Mouse (Mus musculus) midbrain, embryonic 11.5 days (tissue): ENCODE measurements around the gene Per3. TPM values are rescaled to one million over a fixed set of nuclear protein-coding genes. Genes with fewer than 3 reads are reported as not detected.
"Not testable (repeated sequence)": the region's sequence is repeated elsewhere in the genome, so short reads cannot be mapped to it uniquely, and the experiment has no call there.

Experiments used
- ATAC-seq: fragments of 200-750 bp; cut with Nextera tagmentation; 2 replicates; pipeline ENCODE4 v1.8.0; 2017; ENCODE audit warnings: moderate TSS enrichment, moderate library complexity; ENCODE audit not compliant: low FRiP score
- DNase-seq: peaks from one replicate; pipeline ENCODE4 v3.0.0; 2015; ENCODE audit warnings: low spot score; ENCODE audit errors: missing footprints
- H3K27ac ChIP-seq: fragments of 300-500 bp; sonication (generic); 2 replicates; pipeline ENCODE4 v1.5.1; 2014; ENCODE audit warnings: low read depth, low read length
- H3K27me3 ChIP-seq: fragments of 300-500 bp; sonication (generic); 2 replicates; pipeline ENCODE4 v1.6.1; 2014; ENCODE audit warnings: mild to moderate bottlenecking, low read length, moderate library complexity, mixed read lengths; ENCODE audit not compliant: control insufficient read depth, insufficient read depth
- H3K36me3 ChIP-seq: fragments of 300-500 bp; sonication (generic); 2 replicates; pipeline ENCODE4 v1.6.1; 2014; ENCODE audit warnings: mild to moderate bottlenecking, low read length, moderate library complexity, mixed read lengths; ENCODE audit not compliant: control insufficient read depth, insufficient read depth
- H3K4me1 ChIP-seq: fragments of 300-500 bp; sonication (generic); 2 replicates; pipeline ENCODE4 v1.6.1; 2014; ENCODE audit warnings: low read length; ENCODE audit not compliant: control insufficient read depth, insufficient read depth
- H3K4me2 ChIP-seq: fragments of 300-500 bp; sonication (generic); 2 replicates; pipeline ENCODE4 v1.6.1; 2014; ENCODE audit warnings: mild to moderate bottlenecking, moderate library complexity
- H3K4me3 ChIP-seq: fragments of 300-500 bp; sonication (generic); 2 replicates; pipeline ENCODE4 v1.5.1; 2014; ENCODE audit warnings: low read depth, low read length
- H3K9ac ChIP-seq: fragments of 300-500 bp; sonication (generic); 2 replicates; pipeline ENCODE4 v1.6.1; 2014; ENCODE audit warnings: low read length
- H3K9me3 ChIP-seq: fragments of 300-500 bp; sonication (generic); 2 replicates; pipeline ENCODE4 v1.6.1; 2016; ENCODE audit warnings: low read length; ENCODE audit not compliant: control insufficient read depth
- WGBS: fragments of 180-500 bp; shearing (Covaris S2); extraction: QIAGEN DNeasy Blood & Tissue Kit; methylation state at CpG from one replicate; pipeline ENCODE4 v1.1.7; 2014; 5-methylcytosine and 5-hydroxymethylcytosine counted together
- polyA plus RNA-seq: library from polyadenylated mRNA; unstranded; fragments of >200 nt; fragmentation: Nextera tagmentation; extraction: Ambion mirVana; gene quantifications from 2 replicates; pipeline ENCODE4 v1.2.1, GENCODE M21; 2014

Per3 gene
- polyA plus RNA-seq, 1 experiment from 2014 or later = 3.9 TPM

DNA sequence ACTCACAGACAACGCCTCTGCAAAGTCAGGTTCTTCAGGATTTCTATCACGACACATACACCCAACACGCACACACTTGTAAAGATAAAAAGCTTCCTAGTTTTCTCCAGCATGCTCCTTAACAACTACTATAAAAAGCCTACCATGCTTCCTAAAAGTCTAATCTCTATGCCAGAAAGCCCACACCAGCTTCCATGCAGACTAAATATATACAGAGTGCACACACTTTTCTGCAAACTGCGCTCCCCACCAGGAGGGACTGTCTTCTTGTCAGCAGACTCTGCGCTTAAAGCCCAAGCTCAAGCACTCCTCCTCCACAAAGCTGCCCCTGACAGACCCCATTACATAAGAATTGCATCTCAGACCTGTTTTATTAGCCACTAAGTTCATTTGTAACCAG lies 3.0 kb downstream of the Per3 start:
- no peaks in the 10 kb centered on the region for H3K27me3 ChIP-seq
- no peak overlapping the region for H3K4me2 ChIP-seq
- no peak for DNase-seq
- H3K36me3 ChIP-seq = no peaks in the 10 kb centered on the region; the same call in 1 of the 2 replicates
- 93% methylated on average over 5 of the region's 5 CpGs for WGBS
- no peak overlapping the region for H3K27ac ChIP-seq
- peaks cover 8% of the 10 kb centered on the region; the same call in 1 of the 2 replicates for H3K4me1 ChIP-seq
- no peak overlapping the region for H3K4me3 ChIP-seq
- no peak for ATAC-seq
- H3K9ac ChIP-seq = no peak overlapping the region
- no peaks in the 10 kb centered on the region for H3K9me3 ChIP-seq

DNA sequence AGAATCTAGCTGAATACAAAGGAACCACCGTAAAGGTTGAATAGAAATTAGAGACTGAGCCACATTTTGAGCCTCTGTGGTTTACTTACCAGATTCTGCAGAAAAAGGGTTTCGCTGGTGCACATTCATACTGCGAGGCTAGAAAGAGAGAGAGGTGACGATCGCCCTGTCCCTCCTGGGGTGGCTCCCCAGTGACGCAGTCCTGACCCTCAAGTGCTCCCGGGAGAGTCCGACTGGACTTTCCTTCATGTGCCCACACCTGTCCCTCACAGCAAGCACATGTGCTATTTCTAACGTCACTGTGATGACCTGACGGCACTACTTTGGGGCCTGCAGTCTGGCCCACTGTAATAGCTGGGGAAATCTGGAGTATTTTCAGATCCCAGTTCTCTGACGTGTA lies 6.7 kb downstream of the Per3 start:
- ATAC-seq (no peak), DNase-seq (no peak)
- H3K4me3 ChIP-seq = no peak overlapping the region
- H3K27me3 ChIP-seq = no peaks in the 10 kb centered on the region
- no peaks in the 10 kb centered on the region for H3K4me1 ChIP-seq
- no peaks in the 10 kb centered on the region for H3K9me3 ChIP-seq
- no peaks in the 10 kb centered on the region for H3K36me3 ChIP-seq
- H3K4me2 ChIP-seq = no peak overlapping the region
- WGBS = 91% methylated on average over 11 of the region's 11 CpGs
- no peak overlapping the region for H3K9ac ChIP-seq
- H3K27ac ChIP-seq = no peak overlapping the region

DNA sequence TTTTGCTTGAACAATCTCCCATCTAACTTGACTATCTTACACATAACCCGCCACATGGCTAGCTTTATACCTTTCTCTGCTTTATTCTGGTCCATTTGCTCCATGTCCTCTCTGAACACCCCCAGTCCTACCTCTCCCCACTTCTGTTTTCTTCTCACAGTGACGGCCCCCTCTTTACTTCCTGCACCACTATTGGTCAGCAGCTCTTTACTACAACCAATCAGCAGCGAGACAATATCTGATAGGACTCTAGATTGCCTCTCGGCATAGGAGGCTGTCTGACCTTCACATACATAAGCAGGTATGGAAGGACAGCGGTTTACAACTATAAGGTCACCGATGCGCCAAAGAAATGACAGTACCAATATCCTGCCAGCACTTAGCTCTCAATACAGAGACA lies 7.9 kb downstream of the Per3 start:
- Histone ChIP-seq H3K36me3 (no peaks in the 10 kb centered on the region), H3K4me2 (no peak overlapping the region), H3K9me3 (no peaks in the 10 kb centered on the region), H3K4me3 (no peak overlapping the region), H3K9ac (no peak overlapping the region), H3K27me3 (no peaks in the 10 kb centered on the region), H3K27ac (no peak overlapping the region), H3K4me1 (no peaks in the 10 kb centered on the region)
- ATAC-seq = no peak
- WGBS = 87% methylated on average over 7 of the region's 7 CpGs
- DNase-seq = no peak

DNA sequence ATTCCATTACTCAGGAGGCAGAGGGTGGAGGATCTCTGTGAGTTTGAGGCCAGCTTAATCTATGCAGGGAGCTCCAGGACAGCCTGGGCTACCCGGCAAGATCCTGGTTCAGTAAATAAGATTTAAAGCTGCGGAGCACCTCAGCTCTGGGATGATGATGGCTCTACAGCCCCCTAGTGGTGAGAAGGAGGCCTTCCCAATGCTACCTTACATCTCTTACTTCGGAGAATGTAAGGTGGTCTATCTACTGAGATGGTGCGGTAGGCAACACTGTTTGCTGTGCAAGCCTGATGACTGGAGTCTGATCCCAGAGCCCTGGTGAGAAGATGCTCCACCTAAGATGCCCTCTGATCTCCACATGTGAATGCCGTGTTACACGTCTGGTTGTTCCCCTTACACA lies 17.5 kb downstream of the Per3 start:
- Histone ChIP-seq H3K9me3 (no peaks in the 10 kb centered on the region), H3K4me1 (no peaks in the 10 kb centered on the region), H3K4me3 (no peak overlapping the region), H3K27ac (no peak overlapping the region), H3K9ac (no peak overlapping the region), H3K36me3 (no peaks in the 10 kb centered on the region), H3K4me2 (no peak overlapping the region), H3K27me3 (no peaks in the 10 kb centered on the region)
- peak; percentile 48; the same call in 1 of the 2 replicates for ATAC-seq
- 56% methylated on average over 6 of the region's 6 CpGs for WGBS
- peak; percentile 81 for DNase-seq

DNA sequence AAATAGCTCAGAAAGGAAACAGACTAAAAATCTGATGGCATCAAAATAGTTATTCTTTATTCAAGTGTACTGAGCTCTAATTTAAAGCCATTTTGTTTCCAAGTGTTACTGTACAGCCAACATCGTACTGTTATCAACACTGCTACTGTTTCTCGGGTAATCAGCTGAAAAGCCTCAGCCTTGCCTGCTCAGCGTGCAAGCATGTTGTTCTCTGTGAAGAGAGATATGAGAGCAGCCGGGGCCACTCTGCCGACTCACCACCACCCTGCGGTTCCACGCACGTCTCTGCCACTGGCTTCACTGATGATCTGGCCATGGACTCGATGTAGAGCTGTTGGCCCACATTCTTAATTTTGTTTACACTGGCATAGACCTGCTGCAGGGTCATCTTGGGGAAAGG lies 20.3 kb downstream of the Per3 start:
- no peak for ATAC-seq

DNA sequence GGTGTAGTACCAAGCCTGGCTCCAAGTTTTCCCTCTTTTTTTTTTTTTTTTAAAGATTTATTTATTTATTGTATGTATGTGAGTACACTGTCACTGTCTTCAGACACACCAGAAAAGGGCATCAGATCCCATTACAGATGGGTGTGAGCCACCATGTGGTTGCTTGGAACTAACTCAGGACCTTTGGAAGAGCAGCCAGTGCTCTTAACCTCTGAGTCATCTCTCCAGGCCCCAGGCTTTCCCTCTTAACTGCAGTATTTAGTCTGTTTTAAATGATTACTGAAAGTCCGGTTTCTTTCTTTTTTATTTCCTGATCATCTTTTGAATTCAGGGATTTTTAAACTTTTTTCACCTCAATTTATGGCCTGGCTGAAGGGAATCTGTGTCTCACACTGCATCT lies 27.1 kb downstream of the Per3 start:
- not testable (repeated sequence) for H3K36me3 ChIP-seq, H3K4me2 ChIP-seq, H3K27me3 ChIP-seq, H3K9ac ChIP-seq, H3K27ac ChIP-seq, DNase-seq, H3K4me1 ChIP-seq, H3K9me3 ChIP-seq, ATAC-seq, H3K4me3 ChIP-seq
- 92% methylated on average over 1 of the region's 1 CpGs for WGBS

More for the DNA sequence above, 20.3 kb downstream of the Per3 start:
- H3K9me3 ChIP-seq = no peaks in the 10 kb centered on the region
- H3K27me3 ChIP-seq = no peaks in the 10 kb centered on the region
- no peak overlapping the region for H3K9ac ChIP-seq
- no peak for DNase-seq
- 86% methylated on average over 9 of the region's 9 CpGs for WGBS
- H3K4me3 ChIP-seq = no peak overlapping the region
- no peaks in the 10 kb centered on the region for H3K36me3 ChIP-seq
- H3K4me1 ChIP-seq = no peaks in the 10 kb centered on the region
- H3K4me2 ChIP-seq = no peak overlapping the region
- H3K27ac ChIP-seq = no peak overlapping the region

DNA sequence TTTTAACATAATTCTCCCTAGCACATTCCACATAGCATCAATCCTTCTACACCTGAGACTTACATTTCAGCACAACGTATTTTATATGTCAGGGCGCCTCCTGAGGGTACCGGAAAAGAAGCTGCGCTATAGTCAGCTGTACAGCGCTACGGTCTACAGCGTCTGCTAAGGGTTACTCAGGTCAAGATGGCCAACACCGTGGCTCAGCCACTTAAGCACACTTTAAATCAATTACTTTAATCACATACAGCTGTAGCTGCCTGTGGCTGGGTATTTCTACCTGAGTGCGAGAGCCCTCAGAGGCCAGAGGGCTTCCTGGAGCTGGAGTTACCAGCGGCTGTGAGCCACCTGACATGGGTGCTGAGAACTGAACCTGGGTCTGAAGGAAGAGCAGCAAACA lies 28.5 kb downstream of the Per3 start:
- DNase-seq = no peak
- 83% methylated on average over 10 of the region's 10 CpGs for WGBS
- no peak overlapping the region for H3K27ac ChIP-seq
- H3K27me3 ChIP-seq = no peaks in the 10 kb centered on the region
- H3K36me3 ChIP-seq = no peaks in the 10 kb centered on the region
- H3K4me2 ChIP-seq = no peak overlapping the region
- no peaks in the 10 kb centered on the region for H3K9me3 ChIP-seq
- no peaks in the 10 kb centered on the region for H3K4me1 ChIP-seq
- no peak overlapping the region for H3K4me3 ChIP-seq
- H3K9ac ChIP-seq = no peak overlapping the region
- ATAC-seq = no peak

DNA sequence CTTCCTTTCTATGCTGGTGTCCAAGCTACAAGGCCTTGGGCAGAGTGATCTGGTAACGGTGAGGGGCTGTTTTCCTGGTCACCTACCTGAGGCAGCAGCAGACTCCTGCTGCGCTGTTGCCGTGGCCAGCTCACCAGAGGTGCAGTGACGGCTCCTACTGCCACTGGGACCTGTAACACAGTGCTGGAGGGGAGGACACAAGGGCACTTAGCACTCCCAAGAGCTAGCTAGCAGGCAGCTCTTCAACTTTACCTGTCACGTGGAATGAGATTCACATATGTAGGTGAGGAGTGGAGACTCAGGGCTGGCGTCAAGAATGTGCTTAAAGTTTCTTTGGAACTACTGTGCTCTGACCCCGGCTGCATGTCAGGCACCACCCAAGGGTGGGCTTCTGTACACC lies 34.1 kb downstream of the Per3 start:
- H3K4me2 ChIP-seq = no peak overlapping the region
- H3K4me3 ChIP-seq = no peak overlapping the region
- H3K27ac ChIP-seq = no peak overlapping the region
- no peaks in the 10 kb centered on the region for H3K36me3 ChIP-seq
- no peaks in the 10 kb centered on the region for H3K27me3 ChIP-seq
- H3K9ac ChIP-seq = no peak overlapping the region
- no peaks in the 10 kb centered on the region for H3K9me3 ChIP-seq
- WGBS = 89% methylated on average over 7 of the region's 7 CpGs
- DNase-seq (no peak), ATAC-seq (no peak)
- H3K4me1 ChIP-seq = no peaks in the 10 kb centered on the region

DNA sequence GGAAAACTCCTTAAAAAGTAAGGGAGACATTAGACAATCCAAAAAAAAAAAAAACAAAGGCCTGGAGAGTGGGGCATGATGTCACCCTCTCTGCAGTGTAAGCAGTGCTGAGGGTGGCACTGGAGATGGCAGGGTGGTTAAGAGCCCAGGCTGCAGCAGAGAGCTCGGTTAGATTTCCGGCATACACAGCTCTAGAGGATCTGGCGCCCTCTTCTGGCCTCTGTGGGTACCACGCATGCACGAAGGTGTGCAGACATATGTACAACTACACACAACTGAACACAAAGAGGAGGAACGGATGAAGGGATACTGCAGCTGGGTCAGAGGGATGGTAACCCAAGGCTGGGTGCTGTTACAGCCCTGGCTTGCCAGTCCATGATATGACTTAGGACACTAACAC lies 37.5 kb downstream of the Per3 start:
- ATAC-seq (no peak), DNase-seq (no peak)
- Histone ChIP-seq H3K4me3 (no peak overlapping the region), H3K4me2 (no peak overlapping the region), H3K4me1 (no peaks in the 10 kb centered on the region), H3K9ac (no peak overlapping the region), H3K36me3 (no peaks in the 10 kb centered on the region), H3K9me3 (no peaks in the 10 kb centered on the region), H3K27ac (no peak overlapping the region), H3K27me3 (no peaks in the 10 kb centered on the region)
- 58% methylated on average over 6 of the region's 6 CpGs for WGBS
